Mouse (Mus musculus) limb, embryonic 15.5 days (tissue): ENCODE measurements at regions not wholly inside any gene's neighbourhood (a gene's known extent, or its start where the extent isn't known, plus 50 kb on each side); places are given as distances from the start of the nearest gene placed in this dataset.

Experiments used
- ATAC-seq: fragments of 200-750 bp; cut with Nextera tagmentation; 2 replicates; pipeline ENCODE4 v1.8.0; 2017; ENCODE audit warnings: low read depth, moderate TSS enrichment; ENCODE audit not compliant: insufficient number of reproducible peaks, low FRiP score, low TSS enrichment
- H3K27ac ChIP-seq: fragments of 300-500 bp; sonication (generic); 2 replicates; pipeline ENCODE4 v1.5.1; 2015; ENCODE audit warnings: moderate library complexity, mild to moderate bottlenecking, inconsistent platforms
- H3K27me3 ChIP-seq: fragments of 300-500 bp; sonication (generic); 2 replicates; pipeline ENCODE4 v1.6.1; 2015; ENCODE audit warnings: inconsistent platforms
- H3K36me3 ChIP-seq: fragments of 300-500 bp; sonication (generic); 2 replicates; pipeline ENCODE4 v1.6.1; 2015; ENCODE audit warnings: inconsistent platforms
- H3K4me1 ChIP-seq: fragments of 300-500 bp; sonication (generic); 2 replicates; pipeline ENCODE4 v1.6.1; 2015; ENCODE audit warnings: inconsistent platforms
- H3K4me2 ChIP-seq: fragments of 300-500 bp; sonication (generic); 2 replicates; pipeline ENCODE4 v1.6.1; 2015; ENCODE audit warnings: mild to moderate bottlenecking, inconsistent platforms
- H3K4me3 ChIP-seq: fragments of 300-500 bp; sonication (generic); 2 replicates; pipeline ENCODE4 v1.5.1; 2015; ENCODE audit warnings: mild to moderate bottlenecking, inconsistent platforms
- H3K9ac ChIP-seq: fragments of 300-500 bp; sonication (generic); 2 replicates; pipeline ENCODE4 v1.6.1; 2015; ENCODE audit warnings: inconsistent platforms
- H3K9me3 ChIP-seq: fragments of 300-500 bp; sonication (generic); 2 replicates; pipeline ENCODE4 v1.6.1; 2016; ENCODE audit warnings: inconsistent platforms
- WGBS: fragments of 180-500 bp; shearing (Covaris S2); methylation state at CpG from one replicate; pipeline ENCODE4 v1.1.7; 2015; 5-methylcytosine and 5-hydroxymethylcytosine counted together

DNA sequence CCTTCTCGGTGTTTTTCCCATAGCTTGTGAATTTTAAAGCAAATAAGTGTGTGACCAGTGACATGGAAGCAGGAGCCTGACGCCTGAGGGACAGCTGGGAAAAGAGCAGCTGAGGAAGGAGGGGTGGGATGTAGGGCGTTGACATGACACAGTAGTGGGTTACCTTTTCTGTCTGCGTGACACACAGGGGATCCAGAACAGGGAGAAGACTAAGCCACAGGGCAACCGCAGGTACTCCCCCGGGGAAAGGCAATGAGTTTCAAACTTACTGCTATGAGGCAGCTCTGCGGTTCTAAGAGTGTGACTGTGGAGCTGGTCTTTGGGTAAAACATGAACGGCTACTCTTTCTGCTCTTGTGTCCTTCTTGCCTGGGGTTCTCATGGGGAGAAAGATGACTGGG, 170.2 kb upstream of the Prox1 start:
- no peaks in the 10 kb centered on the region for H3K4me1 ChIP-seq
- H3K4me2 ChIP-seq, result no peak overlapping the region
- no peaks in the 10 kb centered on the region for H3K9me3 ChIP-seq
- H3K27me3 ChIP-seq, result peaks cover 69% of the 10 kb centered on the region
- H3K27ac ChIP-seq, result no peak overlapping the region
- H3K9ac ChIP-seq, result no peak overlapping the region
- H3K4me3 ChIP-seq, result no peak overlapping the region
- H3K36me3 ChIP-seq, result no peaks in the 10 kb centered on the region
- ATAC-seq, result no peak
- WGBS, result 68% methylated on average over 8 of the region's 8 CpGs

DNA sequence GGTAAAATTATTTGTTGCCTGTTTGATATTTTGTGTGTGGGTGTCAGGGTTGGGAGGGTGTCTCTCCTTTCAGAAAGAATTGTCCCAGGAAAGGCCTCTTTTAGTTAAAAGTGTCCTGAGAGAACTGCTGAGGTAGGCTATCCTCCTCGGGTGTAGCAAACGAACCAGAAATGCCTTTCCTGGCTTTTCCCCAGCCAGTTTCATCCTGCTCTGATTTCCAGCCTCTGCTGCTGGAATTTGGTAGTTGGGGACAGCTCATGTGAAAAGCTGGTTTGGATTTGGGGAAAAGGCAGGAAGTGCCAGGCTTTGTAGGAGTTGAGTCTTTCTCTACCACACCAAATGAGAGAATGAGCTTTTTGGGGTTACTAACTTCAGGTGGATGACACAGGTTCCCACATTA, 164.0 kb upstream of the Prox1 start:
- H3K9ac ChIP-seq, result no peak overlapping the region
- no peaks in the 10 kb centered on the region for H3K36me3 ChIP-seq
- H3K4me1 ChIP-seq, result no peaks in the 10 kb centered on the region
- peaks cover 38% of the 10 kb centered on the region for H3K27me3 ChIP-seq
- H3K4me2 ChIP-seq, result no peak overlapping the region
- 8% methylated on average over 2 of the region's 2 CpGs for WGBS
- H3K4me3 ChIP-seq, result no peak overlapping the region
- H3K27ac ChIP-seq, result no peak overlapping the region
- H3K9me3 ChIP-seq, result no peaks in the 10 kb centered on the region
- ATAC-seq, result no peak

DNA sequence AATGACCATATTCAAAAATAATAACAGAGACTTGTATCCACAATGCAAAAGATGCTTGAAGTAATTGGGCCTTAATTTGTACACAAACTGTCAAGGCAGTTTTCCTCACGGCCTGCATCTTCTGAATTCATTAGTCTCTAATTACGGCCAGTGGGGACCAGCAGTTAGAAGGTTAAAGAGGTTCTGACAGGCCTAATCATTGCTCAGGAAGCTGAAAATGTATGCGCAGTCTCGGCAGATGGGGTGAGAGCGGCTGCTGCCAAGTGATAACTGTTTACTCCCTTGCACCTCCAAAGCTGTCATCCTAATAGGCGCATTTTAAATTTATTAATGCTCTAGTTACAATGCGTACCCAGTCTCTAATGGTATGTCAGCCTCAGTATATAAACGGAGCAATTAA, 163.5 kb upstream of the Prox1 start:
- Histone ChIP-seq H3K36me3 (no peaks in the 10 kb centered on the region), H3K4me2 (no peak overlapping the region), H3K9ac (no peak overlapping the region), H3K4me1 (no peaks in the 10 kb centered on the region), H3K27ac (no peak overlapping the region), H3K4me3 (no peak overlapping the region), H3K27me3 (peaks cover 34% of the 10 kb centered on the region), H3K9me3 (no peaks in the 10 kb centered on the region)
- ATAC-seq, result no peak
- 39% methylated on average over 8 of the region's 8 CpGs for WGBS

DNA sequence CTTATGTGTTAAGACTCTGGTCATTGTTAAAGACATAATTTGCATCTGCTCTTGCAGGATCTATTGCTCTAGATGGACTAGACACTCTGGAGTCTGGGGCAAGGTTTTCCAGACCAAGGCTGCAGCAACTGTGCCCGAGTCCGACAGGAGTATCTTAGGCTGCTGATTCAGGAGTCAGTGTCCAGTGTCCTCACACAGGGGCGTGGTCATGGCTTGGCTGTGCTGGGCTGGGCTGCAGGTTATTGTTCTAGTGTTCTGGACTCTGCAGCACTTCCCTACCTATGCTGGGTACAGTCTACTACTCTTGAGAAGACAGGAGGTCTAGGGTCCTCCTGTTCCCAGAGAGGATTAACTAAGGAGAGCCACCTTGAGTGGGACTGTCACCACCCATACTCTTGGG, 161.5 kb upstream of the Prox1 start:
- Histone ChIP-seq H3K27ac (no peak overlapping the region), H3K9ac (no peak overlapping the region), H3K4me2 (no peak overlapping the region), H3K27me3 (peaks cover 33% of the 10 kb centered on the region), H3K4me1 (no peaks in the 10 kb centered on the region), H3K36me3 (no peaks in the 10 kb centered on the region), H3K9me3 (no peaks in the 10 kb centered on the region), H3K4me3 (no peak overlapping the region)
- 77% methylated on average over 3 of the region's 3 CpGs for WGBS
- no peak for ATAC-seq

DNA sequence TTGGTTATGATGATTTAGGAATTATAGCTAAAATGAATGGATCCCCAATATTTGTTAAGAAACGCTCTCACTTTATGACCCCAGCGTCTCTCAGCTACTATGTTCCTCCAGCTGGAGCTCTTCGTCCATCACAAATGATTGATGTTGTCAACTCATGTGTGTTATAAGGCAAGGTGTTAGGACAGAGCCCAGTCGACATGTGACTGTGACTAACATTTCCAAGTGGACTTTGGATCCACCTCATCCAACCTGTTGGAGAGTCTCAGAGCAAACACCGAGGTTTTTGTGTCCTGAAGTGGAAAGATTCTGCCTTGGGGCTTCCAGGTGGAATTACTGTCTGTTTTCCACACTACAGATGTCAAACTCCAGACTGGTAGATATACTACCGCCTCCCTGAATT, 154.0 kb upstream of the Prox1 start:
- 80% methylated on average over 6 of the region's 6 CpGs for WGBS
- H3K9me3 ChIP-seq, result no peaks in the 10 kb centered on the region
- peaks cover 29% of the 10 kb centered on the region for H3K27me3 ChIP-seq
- no peak overlapping the region for H3K27ac ChIP-seq
- no peaks in the 10 kb centered on the region for H3K4me1 ChIP-seq
- no peak for ATAC-seq
- no peak overlapping the region for H3K4me2 ChIP-seq
- H3K9ac ChIP-seq, result no peak overlapping the region
- no peak overlapping the region for H3K4me3 ChIP-seq
- H3K36me3 ChIP-seq, result no peaks in the 10 kb centered on the region

DNA sequence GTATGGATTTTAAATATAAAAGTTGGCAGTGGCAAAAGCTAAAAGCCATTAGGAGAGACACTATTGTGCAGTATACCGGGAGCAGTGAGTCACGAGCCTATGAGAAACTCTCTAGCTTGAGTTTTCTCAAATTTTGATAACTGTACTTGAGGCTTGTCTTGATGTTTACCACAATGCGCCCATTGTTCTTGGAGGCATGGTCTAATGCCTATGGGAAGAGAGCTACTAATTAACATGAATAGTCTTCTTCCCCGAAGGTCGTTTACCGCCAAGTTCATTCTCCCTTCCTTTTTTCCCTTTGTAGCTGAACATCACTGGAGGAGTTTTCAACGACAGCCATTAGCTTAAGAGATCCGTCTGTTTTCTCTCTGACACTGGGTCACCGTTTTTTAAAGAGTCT, 153.2 kb upstream of the Prox1 start:
- H3K4me2 ChIP-seq, result no peak overlapping the region
- no peak overlapping the region for H3K4me3 ChIP-seq
- no peak overlapping the region for H3K27ac ChIP-seq
- no peaks in the 10 kb centered on the region for H3K4me1 ChIP-seq
- WGBS, result 68% methylated on average over 9 of the region's 9 CpGs
- ATAC-seq, result no peak
- no peak overlapping the region for H3K9ac ChIP-seq
- H3K9me3 ChIP-seq, result no peaks in the 10 kb centered on the region
- no peaks in the 10 kb centered on the region for H3K36me3 ChIP-seq
- peaks cover 26% of the 10 kb centered on the region for H3K27me3 ChIP-seq

DNA sequence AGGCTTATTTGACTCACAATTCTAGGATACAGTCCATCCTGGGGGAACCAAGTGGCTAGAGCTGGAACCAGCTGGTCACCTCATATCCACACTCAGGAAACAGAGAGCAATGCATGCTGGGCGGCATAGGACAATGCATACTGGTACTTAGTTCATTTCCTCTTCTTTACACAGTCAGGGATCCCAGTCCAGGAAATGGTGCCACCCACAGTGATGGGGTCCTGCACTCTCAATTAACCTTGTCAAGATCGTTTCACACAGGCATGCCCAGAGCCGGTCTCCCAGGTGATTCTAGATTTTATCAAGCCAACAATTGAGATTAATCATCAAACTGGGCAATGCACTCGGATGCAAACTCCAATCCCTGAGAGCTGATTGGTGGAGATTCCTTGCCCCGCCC, 145.7 kb upstream of the Prox1 start:
- Histone ChIP-seq H3K9me3 (no peaks in the 10 kb centered on the region), H3K36me3 (no peaks in the 10 kb centered on the region), H3K27me3 (peaks cover 6% of the 10 kb centered on the region), H3K4me1 (no peaks in the 10 kb centered on the region), H3K4me3 (no peak overlapping the region), H3K9ac (no peak overlapping the region), H3K27ac (no peak overlapping the region), H3K4me2 (no peak overlapping the region)
- 64% methylated on average over 5 of the region's 5 CpGs for WGBS
- ATAC-seq, result no peak

DNA sequence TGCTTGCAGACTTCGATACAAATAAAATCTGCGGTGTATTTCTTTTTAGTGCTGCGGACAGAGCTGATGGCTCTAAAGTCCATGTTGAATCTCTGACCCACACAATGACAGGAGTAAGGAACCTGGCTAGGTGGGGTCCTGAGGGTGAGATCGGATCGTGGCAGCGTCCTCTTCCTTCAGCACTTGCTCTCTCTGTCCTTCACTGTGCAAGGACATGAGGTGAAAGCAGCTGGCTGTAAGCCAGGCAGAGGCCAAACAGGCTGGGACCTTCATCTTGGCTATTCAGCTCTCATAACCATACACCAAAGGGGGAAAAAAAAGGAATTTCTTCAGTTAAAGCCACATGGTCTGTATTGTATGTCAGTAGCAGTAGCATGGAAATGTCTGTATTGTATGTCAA, 139.3 kb upstream of the Prox1 start:
- Histone ChIP-seq H3K4me1 (no peaks in the 10 kb centered on the region), H3K36me3 (no peaks in the 10 kb centered on the region), H3K4me3 (no peak overlapping the region), H3K9me3 (no peaks in the 10 kb centered on the region), H3K4me2 (no peak overlapping the region), H3K27ac (no peak overlapping the region), H3K9ac (no peak overlapping the region), H3K27me3 (no peaks in the 10 kb centered on the region)
- 83% methylated on average over 6 of the region's 6 CpGs for WGBS
- ATAC-seq, result no peak

DNA sequence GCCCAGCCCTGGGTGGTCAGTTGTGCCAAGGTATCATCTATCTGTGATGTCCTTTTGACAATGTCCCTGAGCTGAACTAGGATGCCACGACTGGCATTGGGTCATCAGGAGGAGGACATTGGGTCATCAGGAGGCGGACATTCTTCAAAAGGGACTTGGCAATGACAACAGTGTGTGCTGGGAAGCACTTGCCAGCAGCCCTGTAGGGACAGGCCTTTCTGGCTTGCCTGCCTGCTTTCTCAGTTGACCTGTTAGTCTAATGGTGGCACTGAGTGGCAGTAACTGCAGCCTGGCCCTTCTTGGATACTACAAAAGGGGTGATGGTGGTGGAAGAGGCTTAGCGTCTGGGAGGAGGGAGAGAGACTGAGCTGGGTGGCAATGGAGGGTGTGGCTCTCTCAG, 137.2 kb upstream of the Prox1 start:
- H3K4me2 ChIP-seq, result no peak overlapping the region
- H3K36me3 ChIP-seq, result no peaks in the 10 kb centered on the region
- no peaks in the 10 kb centered on the region for H3K4me1 ChIP-seq
- ATAC-seq, result no peak
- no peak overlapping the region for H3K27ac ChIP-seq
- 84% methylated on average over 3 of the region's 3 CpGs for WGBS
- no peak overlapping the region for H3K4me3 ChIP-seq
- no peaks in the 10 kb centered on the region for H3K9me3 ChIP-seq
- H3K27me3 ChIP-seq, result no peaks in the 10 kb centered on the region
- no peak overlapping the region for H3K9ac ChIP-seq

DNA sequence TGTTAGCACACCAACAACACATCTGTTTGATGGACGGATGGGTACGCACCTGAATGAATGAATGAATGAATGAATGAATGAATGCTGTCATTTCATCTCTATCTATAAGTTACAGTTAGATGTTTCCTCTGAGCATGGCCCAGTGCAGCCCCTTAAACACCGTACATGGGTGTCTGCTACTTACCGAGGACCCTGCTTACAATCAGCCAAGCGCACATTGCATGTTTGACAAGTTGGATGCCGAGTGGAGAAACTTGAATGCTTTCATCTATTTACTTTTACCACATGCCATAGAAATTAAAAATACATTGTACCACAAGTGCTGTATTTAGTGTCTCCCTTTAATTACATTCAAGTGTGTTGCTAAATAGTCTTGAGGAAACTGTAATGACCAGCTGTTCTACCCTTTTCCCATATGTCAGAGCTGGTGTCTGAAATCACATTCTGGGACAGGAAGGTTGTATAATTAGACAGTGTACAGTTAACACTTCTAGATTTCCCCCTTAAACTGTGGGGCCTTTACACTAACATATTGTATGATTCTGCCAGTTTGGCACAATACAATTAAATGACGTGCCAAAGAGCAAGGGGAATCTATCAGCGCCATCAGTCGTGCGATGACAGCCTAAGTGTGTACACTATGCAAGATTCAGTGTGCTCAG, 127.3 kb upstream of the Prox1 start:
- Histone ChIP-seq H3K36me3 (no peaks in the 10 kb centered on the region), H3K27ac (no peak overlapping the region), H3K9ac (no peak overlapping the region), H3K4me2 (no peak overlapping the region), H3K27me3 (no peaks in the 10 kb centered on the region), H3K4me1 (no peaks in the 10 kb centered on the region), H3K4me3 (no peak overlapping the region), H3K9me3 (no peaks in the 10 kb centered on the region)
- no peak for ATAC-seq
- WGBS, result 85% methylated on average over 10 of the region's 10 CpGs

DNA sequence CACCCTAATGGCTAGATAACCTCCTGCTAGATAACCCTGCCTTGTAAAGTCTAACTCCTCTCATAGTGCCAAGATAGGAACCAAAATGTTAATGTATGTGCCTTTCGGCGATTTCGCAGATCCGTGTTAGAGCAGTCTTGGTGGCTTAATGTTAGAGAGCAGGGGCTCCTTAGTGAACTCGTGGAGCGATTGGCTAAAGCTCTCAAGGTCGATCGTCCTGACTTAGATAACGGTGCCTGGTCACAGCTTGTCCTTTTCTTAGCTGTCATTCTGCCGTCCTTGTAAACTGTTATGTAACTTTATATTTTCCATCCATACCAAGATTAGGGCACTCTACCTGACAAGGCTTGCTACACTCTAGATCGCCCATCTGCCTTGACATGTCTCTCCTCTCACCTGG, 119.5 kb upstream of the Prox1 start:
- ATAC-seq, result no peak

DNA sequence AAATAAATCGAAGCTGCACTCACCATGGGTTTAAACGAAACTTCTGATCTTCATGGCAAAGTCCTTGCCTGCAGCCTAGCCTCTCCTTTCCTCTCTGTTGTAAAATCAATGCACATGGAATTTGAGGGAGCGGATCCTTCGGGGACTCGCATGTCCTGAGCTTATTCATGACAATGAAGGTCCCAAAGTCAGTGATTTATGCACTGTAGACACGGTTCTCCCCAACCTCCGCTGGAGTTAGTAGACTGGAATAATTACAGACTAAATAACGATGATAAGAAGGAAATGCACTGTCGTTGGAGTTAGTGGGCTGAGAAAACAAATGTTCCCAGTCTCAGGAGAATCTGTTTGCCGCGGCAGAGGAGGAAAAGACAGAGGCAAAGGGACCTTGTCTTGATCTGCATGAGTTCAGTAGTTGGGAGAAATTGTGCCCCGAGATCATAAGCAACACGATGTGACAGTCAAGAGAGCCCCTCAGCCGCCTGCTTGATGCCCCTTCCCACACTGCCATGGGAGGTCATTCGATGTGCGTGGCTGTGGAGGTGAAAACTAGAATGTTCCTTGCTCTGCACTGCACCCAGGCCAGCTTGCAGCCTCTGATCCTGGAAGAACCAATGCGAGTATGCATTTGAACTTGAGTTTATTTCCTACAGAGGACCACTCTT, 116.1 kb upstream of the Prox1 start:
- 62% methylated on average over 17 of the region's 17 CpGs for WGBS
- Histone ChIP-seq H3K9me3 (no peaks in the 10 kb centered on the region), H3K4me2 (no peak overlapping the region), H3K36me3 (no peaks in the 10 kb centered on the region), H3K4me3 (no peak overlapping the region), H3K9ac (no peak overlapping the region), H3K4me1 (no peaks in the 10 kb centered on the region), H3K27ac (no peak overlapping the region), H3K27me3 (0 out of 2 replicates have a peak, but pooled peaks cover 4% of the 10 kb centered on the region)
- no peak for ATAC-seq

More for the DNA sequence above, 119.5 kb upstream of the Prox1 start:
- H3K9me3 ChIP-seq, result no peaks in the 10 kb centered on the region
- 0 out of 2 replicates have a peak, but pooled peaks cover 4% of the 10 kb centered on the region for H3K27me3 ChIP-seq
- no peak overlapping the region for H3K27ac ChIP-seq
- H3K4me3 ChIP-seq, result no peak overlapping the region
- WGBS, result 91% methylated on average over 11 of the region's 11 CpGs
- no peaks in the 10 kb centered on the region for H3K36me3 ChIP-seq
- H3K4me1 ChIP-seq, result no peaks in the 10 kb centered on the region
- H3K4me2 ChIP-seq, result no peak overlapping the region
- H3K9ac ChIP-seq, result no peak overlapping the region
